Comparison of ENCODE assay signal across 8 mouse cellular contexts in the genomic region with DNA sequence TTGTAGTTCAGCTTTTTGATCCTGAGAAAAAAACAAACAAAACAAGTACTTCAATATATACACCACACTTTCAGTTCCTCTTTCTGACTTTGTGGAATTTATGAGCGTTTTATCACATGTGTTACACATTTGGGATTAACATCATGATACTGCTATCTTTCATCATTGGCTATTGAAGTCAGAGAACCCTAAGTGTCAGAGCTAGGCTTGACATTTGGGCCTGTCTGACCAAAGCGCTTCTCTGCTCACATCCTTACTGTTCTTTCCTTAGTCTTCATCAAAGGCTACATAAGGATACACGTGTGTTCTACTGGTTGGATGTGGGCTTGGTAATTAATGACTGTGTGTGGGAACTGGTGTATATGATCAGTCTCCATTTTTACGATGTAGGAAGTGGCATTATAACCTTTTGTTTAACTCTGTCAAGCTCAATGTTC. TPM values are rescaled to one million over a fixed set of nuclear protein-coding genes. Genes with fewer than 3 reads are reported as not detected.
A peak's percentile ranks its signal among the peaks of the same experiment; 100 is the strongest.
DNase-seq lines count a peak whose midpoint lies in the region; ATAC-seq and TF ChIP-seq lines count a peak whose summit lies in the region.

No protein-coding gene starts in this region.

- H3K9me3 ChIP-seq in liver, embryonic 12.5 days (replicated peaks): no peaks in the 10 kb centered on the region

- 51% methylated on average over 4 of the region's 4 CpGs for WGBS in lung, adult 2 months
- WGBS in liver, embryonic 12.5 days (ENCODE audit: insufficient replicate concordance): 56% methylated on average over 4 of the region's 4 CpGs

- no peak for TF ChIP-seq CTCF in lung, adult 2 months (IDR thresholded peaks at IDR 0.05; ENCODE audit: insufficient read depth, low read length)
- TF ChIP-seq CTCF in embryonic fibroblast, embryonic 13.5 days (IDR thresholded peaks at IDR 0.05; ENCODE audit: borderline replicate concordance, insufficient read depth, low read length): no peak

- H3K4me3 ChIP-seq in lung, adult 2 months (replicated peaks; ENCODE audit: extremely low read depth, low read depth, low read length): peak overlapping the region; percentile 20
- H3K4me3 ChIP-seq in embryonic fibroblast, embryonic 13.5 days (ENCODE audit: insufficient read depth, low read length): peak overlapping the region; percentile 19
- peak overlapping the region; percentile 90 for H3K4me3 ChIP-seq in liver, embryonic 12.5 days

- H3K4me2 ChIP-seq in liver, embryonic 12.5 days: peak overlapping the region; percentile 99

- H3K27me3 ChIP-seq in liver, embryonic 12.5 days (replicated peaks): no peaks in the 10 kb centered on the region

- peaks cover 13% of the 10 kb centered on the region for H3K4me1 ChIP-seq in lung, adult 2 months (ENCODE audit: control insufficient read depth, insufficient read depth, low read length)
- peaks cover 8% of the 10 kb centered on the region for H3K4me1 ChIP-seq in embryonic fibroblast, embryonic 13.5 days (ENCODE audit: control insufficient read depth, insufficient read depth, low read length)
- H3K4me1 ChIP-seq in liver, embryonic 12.5 days: peaks cover 47% of the 10 kb centered on the region

- H3K9ac ChIP-seq in liver, embryonic 12.5 days: peak overlapping the region; percentile 95; the same call in 1 of the 2 replicates

- peaks cover 39% of the 10 kb centered on the region for H3K36me3 ChIP-seq in liver, embryonic 12.5 days

- TF ChIP-seq POLR2A in lung, adult 2 months (IDR thresholded peaks at IDR 0.05; ENCODE audit: borderline replicate concordance, extremely low read depth, low read depth, low read length): no peak
- TF ChIP-seq POLR2A in embryonic fibroblast, embryonic 13.5 days (IDR thresholded peaks at IDR 0.05; ENCODE audit: low read depth, low read length): no peak

- ATAC-seq in liver, embryonic 12.5 days: no peak
- peak; percentile 33; the same call in 1 of the 2 replicates for ATAC-seq in neutrophil, adult 5-6 weeks (ENCODE audit: extremely low read depth, insufficient number of reproducible peaks, low FRiP score, poor library complexity, severe bottlenecking)

- no peak for DNase-seq in lung, adult 2 months
- no peak for DNase-seq in lung, postnatal 36 days
- DNase-seq in frontal cortex, postnatal 36 days (ENCODE audit: low spot score in 2 of 2): no peak
- DNase-seq in adipocyte (ENCODE audit: low spot score): no peak
- DNase-seq in retina, postnatal 1 day: no peak

- H3K27ac ChIP-seq in embryonic fibroblast, embryonic 13.5 days (ENCODE audit: insufficient read depth, low read length): no peak overlapping the region
- H3K27ac ChIP-seq in liver, embryonic 12.5 days: peak overlapping the region; percentile 64; the same call in 1 of the 2 replicates

RNA-seq across cellular contexts. Expression of gene Alg9, which starts 0.8 kb away (rescaled TPM):
- 17.1 and 20.1 TPM in 2 replicates for polyA plus RNA-seq in lung, adult 2 months (2012; rRNA removed)
- 22.8 and 24.1 TPM in 2 replicates for polyA plus RNA-seq in embryonic fibroblast, embryonic 13.5 days (2011; ENCODE audit: insufficient read length, low read depth, missing spikeins)
- polyA plus RNA-seq in liver, embryonic 12.5 days (2016; fragmentation: Nextera tagmentation; extraction: Ambion mirVana): 20.9 and 23.1 TPM in 2 replicates
- 9.0 and 12.8 TPM in 2 replicates for total RNA-seq in neutrophil, adult 5-6 weeks (2017)

RNA-seq across cellular contexts. Expression of gene 1110032A03Rik, which starts 1.3 kb away (rescaled TPM):
- 46.1 and 59.7 TPM in 2 replicates for polyA plus RNA-seq in lung, adult 2 months (2012; rRNA removed)
- polyA plus RNA-seq in embryonic fibroblast, embryonic 13.5 days (2011; ENCODE audit: insufficient read length, low read depth, missing spikeins): 21.3 and 27.1 TPM in 2 replicates
- 14.5 and 15.1 TPM in 2 replicates for polyA plus RNA-seq in liver, embryonic 12.5 days (2016; fragmentation: Nextera tagmentation; extraction: Ambion mirVana)
- 29.6 and 33.8 TPM in 2 replicates for total RNA-seq in neutrophil, adult 5-6 weeks (2017)

RNA-seq across cellular contexts. Expression of gene Fdxacb1, which starts 6.0 kb away (rescaled TPM):
- 3.8 and 5.0 TPM in 2 replicates for polyA plus RNA-seq in lung, adult 2 months (2012; rRNA removed)
- 7.2 and 9.3 TPM in 2 replicates for polyA plus RNA-seq in embryonic fibroblast, embryonic 13.5 days (2011; ENCODE audit: insufficient read length, low read depth, missing spikeins)
- 11.5 and 13.7 TPM in 2 replicates for polyA plus RNA-seq in liver, embryonic 12.5 days (2016; fragmentation: Nextera tagmentation; extraction: Ambion mirVana)
- 9.2 and 10.3 TPM in 2 replicates for total RNA-seq in neutrophil, adult 5-6 weeks (2017)

RNA-seq across cellular contexts. Expression of gene Hspb2, which starts 21.9 kb away (rescaled TPM):
- polyA plus RNA-seq in lung, adult 2 months (2012; rRNA removed): 65.3 and 88.6 TPM in 2 replicates
- 1.6 and 3.8 TPM in 2 replicates for polyA plus RNA-seq in embryonic fibroblast, embryonic 13.5 days (2011; ENCODE audit: insufficient read length, low read depth, missing spikeins)
- 0.82 and 1.2 TPM in 2 replicates for polyA plus RNA-seq in liver, embryonic 12.5 days (2016; fragmentation: Nextera tagmentation; extraction: Ambion mirVana)
- not detected in 2 replicates for total RNA-seq in neutrophil, adult 5-6 weeks (2017)

RNA-seq across cellular contexts. Expression of gene Cryab, which starts 22.9 kb away (rescaled TPM):
- 405 and 528 TPM in 2 replicates for polyA plus RNA-seq in lung, adult 2 months (2012; rRNA removed)
- polyA plus RNA-seq in embryonic fibroblast, embryonic 13.5 days (2011; ENCODE audit: insufficient read length, low read depth, missing spikeins): 155 and 186 TPM in 2 replicates
- 6.6 and 7.8 TPM in 2 replicates for polyA plus RNA-seq in liver, embryonic 12.5 days (2016; fragmentation: Nextera tagmentation; extraction: Ambion mirVana)
- total RNA-seq in neutrophil, adult 5-6 weeks (2017): not detected in 2 replicates

Comparison
In these comparisons a context has a peak if more than half of its experiments do, and no peak if none do; other contexts are left out.
1. H3K4me3 ChIP-seq: peak in every context shown above with its lines; median percentile 90 in liver, embryonic 12.5 days; 20 in lung, adult 2 months; 19 in embryonic fibroblast, embryonic 13.5 days.